Mouse (Mus musculus) erythroid progenitor cell, adult 5-6 weeks (primary cell): ENCODE measurements at regions not wholly inside any gene's neighbourhood (a gene's known extent, or its start where the extent isn't known, plus 50 kb on each side); places are given as distances from the start of the nearest gene placed in this dataset.

Source experiments
- ATAC-seq: replicated peaks from 2 replicates; pipeline ENCODE4 v1.8.0; 2016; ENCODE audit warnings: moderate number of reproducible peaks, mild to moderate bottlenecking, moderate TSS enrichment, inconsistent platforms; ENCODE audit not compliant: poor library complexity, low FRiP score, severe bottlenecking

- ATAC-seq = no peak
Observed at GRCm38 (mm10) chr2:9267675-9268074, 613.4 kb upstream of the 4930412O13Rik start.

GRCm38 (mm10) chr2:9283441-9283840 lies 597.6 kb upstream of the 4930412O13Rik start:
- no peak for ATAC-seq

GRCm38 (mm10) chr2:9285800-9286199 lies 595.3 kb upstream of the 4930412O13Rik start:
- no peak for ATAC-seq

GRCm38 (mm10) chr2:9287077-9287476 lies 594.0 kb upstream of the 4930412O13Rik start:
- ATAC-seq = no peak

- ATAC-seq = no peak
Observed at GRCm38 (mm10) chr2:9287623-9288022, 593.4 kb upstream of the 4930412O13Rik start.

GRCm38 (mm10) chr2:9331630-9332352 lies 549.3 kb upstream of the 4930412O13Rik start:
- no peak for ATAC-seq

- ATAC-seq = no peak
Observed at GRCm38 (mm10) chr2:9348982-9349381, 532.1 kb upstream of the 4930412O13Rik start.

GRCm38 (mm10) chr2:9349994-9350393 lies 531.1 kb upstream of the 4930412O13Rik start:
- no peak for ATAC-seq

GRCm38 (mm10) chr2:9352190-9352589 lies 528.9 kb upstream of the 4930412O13Rik start:
- ATAC-seq = no peak

GRCm38 (mm10) chr2:9360020-9360419 lies 521.0 kb upstream of the 4930412O13Rik start:
- ATAC-seq = no peak

GRCm38 (mm10) chr2:9367801-9368584 lies 513.1 kb upstream of the 4930412O13Rik start:
- no peak for ATAC-seq

GRCm38 (mm10) chr2:9369572-9369971 lies 511.5 kb upstream of the 4930412O13Rik start:
- no peak for ATAC-seq

- ATAC-seq = no peak
Observed at GRCm38 (mm10) chr2:9386566-9386965, 494.5 kb upstream of the 4930412O13Rik start.

- ATAC-seq = no peak
Observed at GRCm38 (mm10) chr2:9388058-9388457, 493.0 kb upstream of the 4930412O13Rik start.

- no peak for ATAC-seq
Observed at GRCm38 (mm10) chr2:9395379-9395999, 485.6 kb upstream of the 4930412O13Rik start.

GRCm38 (mm10) chr2:9401461-9401860 lies 479.6 kb upstream of the 4930412O13Rik start:
- ATAC-seq = no peak

GRCm38 (mm10) chr2:9402281-9402680 lies 478.8 kb upstream of the 4930412O13Rik start:
- no peak for ATAC-seq

- no peak for ATAC-seq
Observed at GRCm38 (mm10) chr2:9409075-9409474, 472.0 kb upstream of the 4930412O13Rik start.

- ATAC-seq = no peak
Observed at GRCm38 (mm10) chr2:9422686-9423085, 458.4 kb upstream of the 4930412O13Rik start.

- no peak for ATAC-seq
Observed at GRCm38 (mm10) chr2:9423534-9423933, 457.5 kb upstream of the 4930412O13Rik start.
